In the genomic region with DNA sequence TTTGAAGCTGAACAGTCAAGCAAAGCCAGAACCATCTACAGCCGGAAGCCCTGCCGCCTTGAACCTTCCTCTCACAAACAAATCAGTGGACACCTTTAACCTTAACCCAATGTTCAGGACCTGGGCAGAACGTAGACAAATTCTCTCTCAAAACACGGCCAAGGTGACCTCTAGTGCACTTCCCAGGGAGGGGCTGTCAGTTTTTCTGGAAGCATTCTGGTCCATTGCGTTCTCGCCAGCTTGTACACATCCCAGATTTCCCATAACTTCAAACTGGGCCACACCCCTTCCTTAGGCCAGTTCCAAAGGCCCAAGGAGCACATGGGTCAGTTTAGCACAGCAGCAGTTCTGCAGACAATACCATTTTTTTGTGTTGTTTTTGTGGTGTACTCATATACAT, we compare ENCODE assay signal across 21 mouse cellular contexts. TPM values are rescaled to one million over a fixed set of nuclear protein-coding genes. Genes with fewer than 3 reads are reported as not detected.
DNase-seq lines count a peak whose midpoint lies in the region; ATAC-seq and TF ChIP-seq lines count a peak whose summit lies in the region.
"Had no signal": no experiment of that assay in that cellular context is flagged by ENCODE, and none has a peak within 500 bp of the region (broad histone marks: within the 10 kb centered on the region; RNA-seq: fewer than 3 reads in every experiment).

No protein-coding gene starts in this region.

- ATAC-seq in kidney, postnatal 0 days (replicated peaks; ENCODE audit: low FRiP score, low read depth), result no peak
- ATAC-seq in lung, postnatal 0 days, result peak; percentile 53
- ATAC-seq: forebrain, embryonic 16.5 days; hindbrain, embryonic 16.5 days; intestine, postnatal 0 days; midbrain, embryonic 15.5 days; Patski had no signal

- peak; percentile 64; the same call in 1 of the 2 replicates for TF ChIP-seq EP300 in lung, postnatal 0 days (IDR thresholded peaks at IDR 0.05)

- no peak for TF ChIP-seq CTCF in kidney, postnatal 0 days (IDR thresholded peaks at IDR 0.05; ENCODE audit: low read depth)
- TF ChIP-seq CTCF in lung, postnatal 0 days (IDR thresholded peaks at IDR 0.05), result no peak

- 45% methylated on average over 6 of the region's 6 CpGs for WGBS in kidney, postnatal 0 days
- 48% methylated on average over 6 of the region's 6 CpGs for WGBS in lung, postnatal 0 days

- no peaks in the 10 kb centered on the region for H3K4me1 ChIP-seq in kidney, postnatal 0 days (replicated peaks; ENCODE audit: insufficient read depth, low read length)
- H3K4me1 ChIP-seq in lung, postnatal 0 days (ENCODE audit: insufficient read depth, low read depth, low read length), result no peaks in the 10 kb centered on the region
- H3K4me1 ChIP-seq: embryonic facial prominence, embryonic 15.5 days; heart, embryonic 13.5 days; midbrain, embryonic 15.5 days had no signal

- no peak overlapping the region for H3K4me2 ChIP-seq in kidney, postnatal 0 days (ENCODE audit: low read length)
- no peak overlapping the region for H3K4me2 ChIP-seq in lung, postnatal 0 days (replicated peaks; ENCODE audit: low read depth, low read length)
- H3K4me2 ChIP-seq: embryonic facial prominence, embryonic 15.5 days; heart, embryonic 13.5 days; lung, embryonic 14.5 days; midbrain, embryonic 15.5 days had no signal

- no peaks in the 10 kb centered on the region for H3K9me3 ChIP-seq in kidney, postnatal 0 days (replicated peaks; ENCODE audit: low read length)
- no peaks in the 10 kb centered on the region for H3K9me3 ChIP-seq in lung, postnatal 0 days (ENCODE audit: low read length)
- H3K9me3 ChIP-seq: embryonic facial prominence, embryonic 15.5 days; heart, embryonic 13.5 days; midbrain, embryonic 15.5 days had no signal

- intact Hi-C loops in gastrocnemius, postnatal 36 days (cut with DNase I), result no loop called here

- H3K9ac ChIP-seq in kidney, postnatal 0 days (ENCODE audit: low read depth, low read length), result no peak overlapping the region
- H3K9ac ChIP-seq in lung, postnatal 0 days (replicated peaks; ENCODE audit: low read depth), result no peak overlapping the region
- H3K9ac ChIP-seq: embryonic facial prominence, embryonic 15.5 days; heart, embryonic 13.5 days; lung, embryonic 14.5 days; midbrain, embryonic 15.5 days had no signal

- no peaks in the 10 kb centered on the region for H3K36me3 ChIP-seq in kidney, postnatal 0 days (ENCODE audit: insufficient read depth, low read length)
- no peaks in the 10 kb centered on the region for H3K36me3 ChIP-seq in lung, postnatal 0 days (ENCODE audit: insufficient read depth, low read length)
- H3K36me3 ChIP-seq: embryonic facial prominence, embryonic 15.5 days; heart, embryonic 13.5 days; midbrain, embryonic 15.5 days had no signal

- H3K4me3 ChIP-seq in kidney, postnatal 0 days (replicated peaks; ENCODE audit: low read depth, low read length), result no peak overlapping the region
- no peak overlapping the region for H3K4me3 ChIP-seq in lung, postnatal 0 days (ENCODE audit: low read depth, low read length)
- H3K4me3 ChIP-seq: embryonic facial prominence, embryonic 15.5 days; heart, embryonic 13.5 days; midbrain, embryonic 15.5 days; myocyte had no signal

- DNase-seq in gastrocnemius, adult 18-20 months (ENCODE audit: low spot score), result peak; percentile 43
- no peak for DNase-seq in gastrocnemius, postnatal 36 days
- peak; percentile 49 for DNase-seq in kidney, postnatal 0 days (ENCODE audit: low spot score)
- DNase-seq in kidney, adult 8-10 months, result no peak
- peak; percentile 21 for DNase-seq in adipocyte (ENCODE audit: low spot score)
- peak; percentile 64 for DNase-seq in lung, postnatal 0 days (ENCODE audit: low spot score)
- DNase-seq in right cerebral cortex, adult 2 months (ENCODE audit: low spot score in 2 of 2), result no peak
- DNase-seq in left cerebral cortex, adult 11 months (ENCODE audit: low spot score), result no peak
- DNase-seq: adrenal gland, postnatal 25 days; cerebellum, adult 11-12 months; cerebellum, postnatal 14 days; lung, embryonic 14.5 days; thymus, postnatal 4 days had no signal

- H3K27me3 ChIP-seq in kidney, postnatal 0 days (ENCODE audit: insufficient read depth, low read length), result no peaks in the 10 kb centered on the region
- no peaks in the 10 kb centered on the region for H3K27me3 ChIP-seq in lung, postnatal 0 days (replicated peaks; ENCODE audit: insufficient read depth, low read length)
- H3K27me3 ChIP-seq: embryonic facial prominence, embryonic 15.5 days; heart, embryonic 13.5 days; midbrain, embryonic 15.5 days; Patski had no signal

- H3K27ac ChIP-seq in kidney, postnatal 0 days, result 0 out of 2 replicates have a peak overlapping the region, but pooled peaks have one; percentile 8
- H3K27ac ChIP-seq in lung, postnatal 0 days (ENCODE audit: low read length), result peak overlapping the region; percentile 38; the same call in 1 of the 2 replicates
- H3K27ac ChIP-seq: embryonic facial prominence, embryonic 15.5 days; heart, embryonic 13.5 days; midbrain, embryonic 15.5 days had no signal

RNA-seq across cellular contexts. Expression of a gene that starts 9.8 kb away (rescaled TPM):
- total RNA-seq in gastrocnemius, adult 18-20 months (2021), result 10 to 100 TPM; 25.3 to 26.9 TPM
- total RNA-seq in gastrocnemius, postnatal 36 days (2021), result 10 to 100 TPM; 26.8 to 29.5 TPM
- 22.7 and 22.9 TPM in 2 replicates for polyA plus RNA-seq in kidney, postnatal 0 days (2015; fragmentation: Nextera tagmentation; extraction: Ambion mirVana)
- 12.7 and 17.1 TPM in 2 replicates for polyA plus RNA-seq in lung, postnatal 0 days (2015; fragmentation: Nextera tagmentation; extraction: Ambion mirVana)

RNA-seq across cellular contexts. Expression of a gene that starts 22.0 kb away (rescaled TPM):
- 10 to 100 TPM; 24.5 to 28.4 TPM for total RNA-seq in gastrocnemius, adult 18-20 months (2021)
- 10 to 100 TPM; 18.5 to 19.8 TPM for total RNA-seq in gastrocnemius, postnatal 36 days (2021)
- polyA plus RNA-seq in kidney, postnatal 0 days (2015; fragmentation: Nextera tagmentation; extraction: Ambion mirVana), result 50.2 and 51.3 TPM in 2 replicates
- 58.2 and 68.8 TPM in 2 replicates for polyA plus RNA-seq in lung, postnatal 0 days (2015; fragmentation: Nextera tagmentation; extraction: Ambion mirVana)

RNA-seq across cellular contexts. Expression of a gene that starts 24.9 kb away (rescaled TPM):
- 1 to 10 TPM in 1 of 2 experiments, under 1 TPM in 1; 0.55 to 1.2 TPM for total RNA-seq in gastrocnemius, adult 18-20 months (2021)
- 1 to 10 TPM in 1 of 2 experiments, under 1 TPM in 1; 0.99 to 2.0 TPM for total RNA-seq in gastrocnemius, postnatal 36 days (2021)
- polyA plus RNA-seq in kidney, postnatal 0 days (2015; fragmentation: Nextera tagmentation; extraction: Ambion mirVana), result 0.20 and 0.29 TPM in 2 replicates
- 0.12 and 0.21 TPM in 2 replicates for polyA plus RNA-seq in lung, postnatal 0 days (2015; fragmentation: Nextera tagmentation; extraction: Ambion mirVana)

RNA-seq across cellular contexts. Expression of a gene that starts 37.2 kb away (rescaled TPM):
- total RNA-seq in gastrocnemius, adult 18-20 months (2021), result 1 to 10 TPM; 4.2 to 4.7 TPM
- 1 to 10 TPM; 4.5 to 4.8 TPM for total RNA-seq in gastrocnemius, postnatal 36 days (2021)
- polyA plus RNA-seq in kidney, postnatal 0 days (2015; fragmentation: Nextera tagmentation; extraction: Ambion mirVana), result 41.8 and 44.7 TPM in 2 replicates
- 21.7 and 23.4 TPM in 2 replicates for polyA plus RNA-seq in lung, postnatal 0 days (2015; fragmentation: Nextera tagmentation; extraction: Ambion mirVana)

RNA-seq across cellular contexts. Expression of a gene that starts 44.2 kb away (rescaled TPM):
- total RNA-seq in gastrocnemius, adult 18-20 months (2021), result 10 to 100 TPM; 50.1 to 52.0 TPM
- total RNA-seq in gastrocnemius, postnatal 36 days (2021), result 10 to 100 TPM; 51.4 to 54.6 TPM
- 53.5 and 58.2 TPM in 2 replicates for polyA plus RNA-seq in kidney, postnatal 0 days (2015; fragmentation: Nextera tagmentation; extraction: Ambion mirVana)
- 19.6 and 24.4 TPM in 2 replicates for polyA plus RNA-seq in lung, postnatal 0 days (2015; fragmentation: Nextera tagmentation; extraction: Ambion mirVana)

Comparison
In these comparisons a context has a peak if more than half of its experiments do, and no peak if none do; other contexts are left out.
1. DNase-seq: peak in gastrocnemius, adult 18-20 months (single experiment), kidney, postnatal 0 days (single experiment), adipocyte (single experiment) and lung, postnatal 0 days (single experiment); none in gastrocnemius, postnatal 36 days (0 of 2), kidney, adult 8-10 months (0 of 2), right cerebral cortex, adult 2 months (0 of 2) and left cerebral cortex, adult 11 months (single experiment).